Mouse (Mus musculus) liver, embryonic 14.5 days (tissue): ENCODE measurements around the gene Pde10a.

Experiments
- CTCF ChIP-seq: IDR thresholded peaks from 2 replicates; pipeline ENCODE4 v1.5.1; 2016; ENCODE audit warnings: antibody characterized with exemption, low read depth, control low read depth
- EP300 ChIP-seq: IDR thresholded peaks from 2 replicates; pipeline ENCODE4 v1.6.1; 2016; ENCODE audit warnings: antibody characterized with exemption, low read depth

DNA sequence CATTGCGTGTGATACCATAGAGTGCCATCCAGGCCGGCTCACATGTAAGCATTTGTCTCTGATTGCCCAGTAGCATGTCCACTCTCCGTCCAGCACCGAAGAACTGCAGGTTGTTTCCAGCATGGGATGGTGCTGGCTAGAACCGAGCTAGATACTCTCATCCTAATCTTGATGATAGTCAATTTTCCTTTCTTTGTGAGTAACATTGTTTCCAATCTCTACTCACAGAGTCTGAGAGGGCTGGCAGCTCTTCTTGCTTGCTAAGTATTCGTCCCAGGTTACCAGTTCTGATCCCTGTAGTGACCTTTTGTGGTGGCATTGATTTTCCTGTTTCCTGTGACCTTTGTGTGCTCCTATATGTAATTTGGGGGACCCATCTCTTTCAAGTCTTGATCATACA lies 356.5 kb downstream of the Pde10a start:
- TF ChIP-seq CTCF (no peak), EP300 (no peak)
